Mouse (Mus musculus) cerebellum, postnatal 25 days (tissue): Measurements from ENCODE around the gene Scgb1b19.
"Not testable (repeated sequence)": the region's sequence is repeated elsewhere in the genome, so short reads cannot be mapped to it uniquely, and the experiment has no call there.

ENCODE experiments used
- DNase-seq, 2 experiments: peaks; one replicate each; pipeline ENCODE4 v3.0.0; 2021; ENCODE audit warnings: mixed read lengths in 2 of 2

The Scgb1b19 gene

DNA sequence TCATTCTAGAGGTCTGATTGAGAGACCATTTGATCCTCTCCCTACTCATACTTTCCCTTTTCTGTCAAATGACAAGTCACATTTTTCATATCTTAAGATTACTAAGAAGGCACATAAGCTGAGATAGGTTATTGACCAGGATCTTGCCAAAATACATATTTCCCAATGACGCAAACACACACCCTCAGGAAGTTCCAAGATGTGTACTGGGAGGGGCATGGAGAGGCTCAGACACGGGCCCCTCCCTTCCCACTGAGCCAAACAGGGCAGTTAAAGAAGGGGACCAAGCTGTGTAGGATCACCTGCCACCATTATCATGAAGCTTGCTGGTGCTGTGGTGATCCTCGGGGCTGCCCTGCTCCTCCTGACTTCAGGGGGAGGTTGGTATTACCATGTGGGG is at the start of gene Scgb1b19:
TSS of gene Scgb1b19 (plus strand) at position 301 of the 400 bp plus-strand sequence.
- DNase-seq, result not testable (repeated sequence)

DNA sequence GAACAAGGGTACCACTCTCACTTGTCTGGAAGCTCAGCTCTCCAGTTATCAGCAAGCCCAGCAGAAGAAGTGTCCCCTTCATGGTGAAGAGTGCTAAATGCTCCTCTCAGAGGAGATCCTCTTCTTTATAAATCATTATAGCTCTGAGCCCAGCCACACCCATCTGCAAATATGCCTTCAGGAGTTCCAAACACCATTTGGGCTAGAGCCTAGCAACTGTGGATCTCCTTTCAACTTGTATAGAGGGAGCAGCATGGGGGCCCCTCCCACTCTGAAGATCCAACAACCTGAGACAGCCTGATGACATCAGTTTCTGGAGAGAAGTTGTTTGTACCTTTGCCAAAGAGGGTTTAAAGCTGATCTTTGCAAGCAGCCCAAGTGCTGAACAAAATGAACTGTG is 6.9 kb upstream of the Scgb1b19 start, which contains the start of gene Scgb2b19:
TSS of gene Scgb2b19 (minus strand) at position 101 of the 400 bp plus-strand sequence.
- not testable (repeated sequence) for DNase-seq
